Mouse (Mus musculus): ENCODE measurements around the gene Zmat5. TPM values are rescaled to one million over a fixed set of nuclear protein-coding genes. Genes with fewer than 3 reads are reported as not detected.

Zmat5 gene
- polyA plus RNA-seq, 2 experiments from 2014 or later: 133 to 152 TPM

DNA sequence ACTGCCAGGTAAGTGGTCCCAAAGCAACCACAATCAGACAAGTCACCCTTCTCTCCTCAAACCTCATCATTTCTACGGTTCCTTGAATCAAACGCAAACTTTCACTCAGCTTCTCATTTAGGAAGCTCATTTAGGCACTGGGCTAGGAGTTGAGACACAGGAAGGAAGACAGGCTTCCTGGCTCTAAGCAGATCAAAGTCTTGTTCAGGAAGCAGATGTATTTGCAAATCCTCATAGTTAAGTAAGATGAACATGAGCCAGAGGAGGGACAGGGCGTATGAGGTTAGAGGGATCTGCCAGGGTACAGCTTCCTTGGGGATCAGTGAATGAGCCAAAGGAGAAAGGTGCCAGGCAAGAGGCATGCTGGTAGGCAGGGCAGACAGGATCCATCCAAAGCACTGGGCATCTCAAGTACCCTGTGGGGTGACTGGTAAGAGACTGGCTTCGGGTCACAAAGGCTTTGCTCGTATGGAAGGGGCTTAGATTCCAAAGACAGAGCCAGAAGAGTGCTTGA is 80.2 kb downstream of the Zmat5 start:
- ATAC-seq: peak; percentile 41

Other genes starting within 250 kb of the Zmat5 start
- 10 to 100 TPM; 34.7 to 42.2 TPM for gene Mtmr3, start 109.8 kb upstream of the Zmat5 start, polyA plus RNA-seq (2017; shearing (Covaris generic))
- gene Gm11032, start 84.6 kb upstream of the Zmat5 start, polyA plus RNA-seq (2017; shearing (Covaris generic)): not detected
- gene Ascc2, start 66.9 kb upstream of the Zmat5 start, polyA plus RNA-seq (2017; shearing (Covaris generic)): 10 to 100 TPM; 30.6 to 51.0 TPM
- 100 to 1,000 TPM; 400 to 440 TPM for gene Uqcr10, start 336 bp upstream of the Zmat5 start, polyA plus RNA-seq (2017; shearing (Covaris generic))
- under 1 TPM in 1 of 2 experiments, not detected in 1; 0.24 TPM for gene Cabp7, start 42.1 kb downstream of the Zmat5 start, polyA plus RNA-seq (2017; shearing (Covaris generic))
- 10 to 100 TPM; 19.2 to 24.2 TPM for gene Nf2, start 144.9 kb downstream of the Zmat5 start, polyA plus RNA-seq (2017; shearing (Covaris generic))
- gene Nipsnap1, start 169.3 kb downstream of the Zmat5 start, polyA plus RNA-seq (2017; shearing (Covaris generic)): 10 to 100 TPM; 50.0 to 62.7 TPM
- 10 to 100 TPM; 38.7 to 48.5 TPM for gene Thoc5, start 190.6 kb downstream of the Zmat5 start, polyA plus RNA-seq (2017; shearing (Covaris generic))
- gene Nefh, start 243.4 kb downstream of the Zmat5 start, polyA plus RNA-seq (2017; shearing (Covaris generic)): 1 to 10 TPM; 6.6 to 6.9 TPM